In genomic region chr2:22096848-22097247, GRCm38 (mm10) we compare ENCODE assay signal across 15 mouse cellular contexts.
"Had no signal": no experiment of that assay in that cellular context is flagged by ENCODE, and none has a peak within 500 bp of the region (broad histone marks: within the 10 kb centered on the region; RNA-seq: fewer than 3 reads in every experiment).

No protein-coding gene starts in this region.

- H3K4me3 ChIP-seq: left cerebral cortex, adult 2 months; liver, embryonic 13.5 days had no signal

- DNase-seq: kidney, adult 2 months; kidney, postnatal 25 days; layer of hippocampus, postnatal 36 days; liver, embryonic 13.5 days; lung, adult 2 months; lung, postnatal 14 days; lung, postnatal 4 days; midbrain, embryonic 14.5 days; retina, postnatal 1 day; thymus, adult 2 months; thymus, postnatal 14 days had no signal

- H3K9me3 ChIP-seq: liver, embryonic 13.5 days had no signal

- H3K36me3 ChIP-seq: liver, embryonic 13.5 days had no signal

- H3K27ac ChIP-seq: kidney, postnatal 0 days; left cerebral cortex, adult 2 months; liver, embryonic 13.5 days had no signal

- H3K9ac ChIP-seq: liver, embryonic 13.5 days had no signal

- H3K4me2 ChIP-seq: liver, embryonic 13.5 days; midbrain, embryonic 11.5 days had no signal

- H3K27me3 ChIP-seq: liver, embryonic 13.5 days had no signal

- ATAC-seq: inflammation-experienced regulatory T-cells, adult 6 months had no signal

- H3K4me1 ChIP-seq: liver, embryonic 13.5 days had no signal
